9 mouse cellular contexts compared by ENCODE assay signal in the genomic region with DNA sequence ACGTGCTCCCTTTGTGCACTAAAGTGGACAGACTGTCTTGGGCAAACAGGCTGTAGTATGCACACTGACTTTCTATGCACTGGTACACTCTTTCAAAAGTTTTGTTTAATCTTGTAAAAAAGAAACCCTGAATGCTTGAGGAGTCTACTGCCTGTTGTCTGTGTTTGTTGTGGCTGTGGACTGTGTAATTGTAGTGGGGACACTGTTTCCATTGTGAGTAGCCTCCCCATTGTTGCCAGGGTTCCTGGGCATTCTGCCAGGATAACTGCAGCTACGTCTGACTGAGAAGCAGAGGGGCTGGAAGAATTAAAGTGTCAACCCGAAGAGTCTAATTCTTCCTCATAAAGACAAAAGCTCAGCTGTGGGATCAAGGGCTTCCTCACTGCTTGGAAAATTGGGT.
DNase-seq lines count a peak whose midpoint lies in the region; ATAC-seq and TF ChIP-seq lines count a peak whose summit lies in the region.
"Had no signal": no experiment of that assay in that cellular context is flagged by ENCODE, and none has a peak within 500 bp of the region (broad histone marks: within the 10 kb centered on the region; RNA-seq: fewer than 3 reads in every experiment).

No protein-coding gene starts in this region.

- WGBS in forebrain, embryonic 13.5 days, result 15% methylated on average over 3 of the region's 3 CpGs
- 39% methylated on average over 3 of the region's 3 CpGs for WGBS in forebrain, embryonic 11.5 days
- 12% methylated on average over 3 of the region's 3 CpGs for WGBS in hindbrain, postnatal 0 days
- WGBS in intestine, postnatal 0 days, result 37% methylated on average over 3 of the region's 3 CpGs

- no peak for TF ChIP-seq CTCF in hindbrain, postnatal 0 days (IDR thresholded peaks at IDR 0.05; ENCODE audit: low read depth)
- TF ChIP-seq CTCF in intestine, postnatal 0 days (IDR thresholded peaks at IDR 0.05; ENCODE audit: low read depth), result no peak

- H3K4me1 ChIP-seq in forebrain, embryonic 13.5 days, result peaks cover 7% of the 10 kb centered on the region; the same call in 1 of the 2 replicates
- no peaks in the 10 kb centered on the region for H3K4me1 ChIP-seq in forebrain, embryonic 11.5 days (replicated peaks; ENCODE audit: control insufficient read depth, insufficient read depth, low read length)
- no peaks in the 10 kb centered on the region for H3K4me1 ChIP-seq in hindbrain, postnatal 0 days (ENCODE audit: insufficient read depth, low read length)
- no peaks in the 10 kb centered on the region for H3K4me1 ChIP-seq in intestine, postnatal 0 days (replicated peaks; ENCODE audit: control insufficient read depth, insufficient read depth, low read length)
- H3K4me1 ChIP-seq: intestine, embryonic 15.5 days had no signal

- H3K9ac ChIP-seq in forebrain, embryonic 13.5 days, result no peak overlapping the region
- no peak overlapping the region for H3K9ac ChIP-seq in forebrain, embryonic 11.5 days (ENCODE audit: low read length)
- no peak overlapping the region for H3K9ac ChIP-seq in hindbrain, postnatal 0 days (replicated peaks; ENCODE audit: low read length)
- H3K9ac ChIP-seq in intestine, postnatal 0 days (ENCODE audit: low read depth, low read length), result no peak overlapping the region
- H3K9ac ChIP-seq: intestine, embryonic 15.5 days had no signal

- DNase-seq in forebrain, embryonic 11.5 days (ENCODE audit: low spot score), result no peak
- DNase-seq in layer of hippocampus, adult 8-10 months (ENCODE audit: low spot score in 2 of 2), result peak; percentile 5 to 10
- DNase-seq in layer of hippocampus, adult 9-10 months (ENCODE audit: low spot score), result no peak
- DNase-seq in brain, adult 2 months (ENCODE audit: low read depth, low spot score), result peak; percentile 64
- peak; percentile 72 for DNase-seq in hindbrain, postnatal 0 days (ENCODE audit: low spot score)
- DNase-seq in adrenal gland, adult 18-20 months (ENCODE audit: low spot score in 2 of 2), result no peak

- no peaks in the 10 kb centered on the region for H3K9me3 ChIP-seq in forebrain, embryonic 13.5 days (replicated peaks)
- H3K9me3 ChIP-seq in forebrain, embryonic 11.5 days (ENCODE audit: control insufficient read depth, low read length), result no peaks in the 10 kb centered on the region
- H3K9me3 ChIP-seq in hindbrain, postnatal 0 days (ENCODE audit: low read length), result no peaks in the 10 kb centered on the region
- no peaks in the 10 kb centered on the region for H3K9me3 ChIP-seq in intestine, postnatal 0 days (ENCODE audit: control insufficient read depth)
- H3K9me3 ChIP-seq: intestine, embryonic 15.5 days had no signal

- no peak overlapping the region for H3K4me3 ChIP-seq in forebrain, embryonic 13.5 days
- no peak overlapping the region for H3K4me3 ChIP-seq in forebrain, embryonic 11.5 days (ENCODE audit: low read depth, low read length)
- no peak overlapping the region for H3K4me3 ChIP-seq in hindbrain, postnatal 0 days (ENCODE audit: low read length)
- no peak overlapping the region for H3K4me3 ChIP-seq in intestine, postnatal 0 days (ENCODE audit: low read depth, low read length)
- H3K4me3 ChIP-seq: intestine, embryonic 15.5 days had no signal

- no peak overlapping the region for H3K27ac ChIP-seq in forebrain, embryonic 13.5 days
- no peak overlapping the region for H3K27ac ChIP-seq in forebrain, embryonic 11.5 days (ENCODE audit: low read depth, low read length)
- no peak overlapping the region for H3K27ac ChIP-seq in hindbrain, postnatal 0 days
- H3K27ac ChIP-seq in intestine, postnatal 0 days (ENCODE audit: low read depth, low read length), result no peak overlapping the region
- H3K27ac ChIP-seq: intestine, embryonic 15.5 days had no signal

- ATAC-seq in forebrain, embryonic 13.5 days, result peak; percentile 43; the same call in 1 of the 2 replicates
- ATAC-seq in forebrain, embryonic 11.5 days (replicated peaks; ENCODE audit: low FRiP score), result no peak
- peak; percentile 87 for ATAC-seq in hindbrain, postnatal 0 days
- ATAC-seq in intestine, postnatal 0 days, result no peak
- ATAC-seq: intestine, embryonic 15.5 days had no signal

- H3K36me3 ChIP-seq in forebrain, embryonic 13.5 days (ENCODE audit: poor library complexity, severe bottlenecking), result no peaks in the 10 kb centered on the region
- no peaks in the 10 kb centered on the region for H3K36me3 ChIP-seq in forebrain, embryonic 11.5 days (ENCODE audit: control insufficient read depth, insufficient read depth, low read length)
- no peaks in the 10 kb centered on the region for H3K36me3 ChIP-seq in hindbrain, postnatal 0 days (ENCODE audit: insufficient read depth, low read length)
- H3K36me3 ChIP-seq in intestine, postnatal 0 days (ENCODE audit: control insufficient read depth, insufficient read depth), result no peaks in the 10 kb centered on the region
- H3K36me3 ChIP-seq: intestine, embryonic 15.5 days had no signal

- no peaks in the 10 kb centered on the region for H3K27me3 ChIP-seq in forebrain, embryonic 13.5 days
- H3K27me3 ChIP-seq in forebrain, embryonic 11.5 days (ENCODE audit: control insufficient read depth, insufficient read depth, low read length), result no peaks in the 10 kb centered on the region
- H3K27me3 ChIP-seq in hindbrain, postnatal 0 days (ENCODE audit: insufficient read depth, low read length), result no peaks in the 10 kb centered on the region
- H3K27me3 ChIP-seq in intestine, postnatal 0 days (replicated peaks; ENCODE audit: control insufficient read depth, insufficient read depth, low read length), result no peaks in the 10 kb centered on the region
- H3K27me3 ChIP-seq: intestine, embryonic 15.5 days had no signal

- H3K4me2 ChIP-seq in forebrain, embryonic 13.5 days, result no peak overlapping the region
- no peak overlapping the region for H3K4me2 ChIP-seq in forebrain, embryonic 11.5 days (ENCODE audit: low read depth, low read length, severe bottlenecking)
- H3K4me2 ChIP-seq in hindbrain, postnatal 0 days (ENCODE audit: low read depth, low read length), result no peak overlapping the region
- H3K4me2 ChIP-seq in intestine, postnatal 0 days (replicated peaks; ENCODE audit: low read depth), result no peak overlapping the region
- H3K4me2 ChIP-seq: intestine, embryonic 15.5 days had no signal

Comparison
In these comparisons a context has a peak if more than half of its experiments do, and no peak if none do; other contexts are left out.
1. ATAC-seq: peak in forebrain, embryonic 13.5 days (single experiment) and hindbrain, postnatal 0 days (single experiment); none in forebrain, embryonic 11.5 days (single experiment) and intestine, postnatal 0 days (single experiment).
2. DNase-seq: peak in layer of hippocampus, adult 8-10 months (2 of 2), brain, adult 2 months (single experiment) and hindbrain, postnatal 0 days (single experiment); none in forebrain, embryonic 11.5 days (single experiment), layer of hippocampus, adult 9-10 months (single experiment) and adrenal gland, adult 18-20 months (0 of 2).